Mouse (Mus musculus): ENCODE data around the gene Cep85l. TPM values are rescaled to one million over a fixed set of nuclear protein-coding genes. Genes with fewer than 3 reads are reported as not detected.

Cep85l gene
- total RNA-seq, 2 experiments from 2014 or later = 22.9 to 24.7 TPM

GRCm38 (mm10) chr10:53397846-53398539 is 18.2 kb upstream of the Cep85l start:
- no peak for DNase-seq (ENCODE audit: low spot score in 2 of 2)

GRCm38 (mm10) chr10:53394923-53395629 is 15.3 kb upstream of the Cep85l start:
- no peak for DNase-seq (ENCODE audit: low spot score in 2 of 2)

GRCm38 (mm10) chr10:53388227-53388920 is 8.6 kb upstream of the Cep85l start:
- peak; percentile 34 to 54 for DNase-seq (ENCODE audit: low spot score in 2 of 2)

GRCm38 (mm10) chr10:53385438-53385837 is 5.7 kb upstream of the Cep85l start:
- no peak for DNase-seq (ENCODE audit: low spot score in 2 of 2)

- DNase-seq (ENCODE audit: low spot score in 2 of 2) = no peak
Observed at GRCm38 (mm10) chr10:53384896-53385295, 5.1 kb upstream of the Cep85l start.

- no peak for DNase-seq (ENCODE audit: low spot score in 2 of 2)
Observed at GRCm38 (mm10) chr10:53382696-53383365, 3.1 kb upstream of the Cep85l start.

GRCm38 (mm10) chr10:53378981-53379708 is 602 bp downstream of the Cep85l start:
- DNase-seq (ENCODE audit: low spot score in 2 of 2) = peak in 1 of 2 experiments; percentile 55

- no peak for DNase-seq (ENCODE audit: low spot score in 2 of 2)
Observed at GRCm38 (mm10) chr10:53378296-53378695, 1.5 kb downstream of the Cep85l start.

- no peak for DNase-seq (ENCODE audit: low spot score in 2 of 2)
Observed at GRCm38 (mm10) chr10:53377096-53377495, 2.7 kb downstream of the Cep85l start.

GRCm38 (mm10) chr10:53373885-53374578 is 5.7 kb downstream of the Cep85l start:
- no peak for DNase-seq (ENCODE audit: low spot score in 2 of 2)

- no peak for DNase-seq (ENCODE audit: low spot score in 2 of 2)
Observed at GRCm38 (mm10) chr10:53367265-53367664, 12.5 kb downstream of the Cep85l start.

- DNase-seq (ENCODE audit: low spot score in 2 of 2) = no peak
Observed at GRCm38 (mm10) chr10:53364311-53364710, 15.4 kb downstream of the Cep85l start.

GRCm38 (mm10) chr10:53359016-53359415 is 20.7 kb downstream of the Cep85l start:
- DNase-seq (ENCODE audit: low spot score in 2 of 2) = no peak

GRCm38 (mm10) chr10:53353665-53354064 is 26.1 kb downstream of the Cep85l start:
- no peak for DNase-seq (ENCODE audit: low spot score in 2 of 2)

- DNase-seq (ENCODE audit: low spot score in 2 of 2) = no peak
Observed at GRCm38 (mm10) chr10:53349254-53349653, 30.5 kb downstream of the Cep85l start.

GRCm38 (mm10) chr10:53347787-53348755 is 31.7 kb downstream of the Cep85l start:
- peak; percentile 25 to 77 for DNase-seq (ENCODE audit: low spot score in 2 of 2)

- no peak for DNase-seq (ENCODE audit: low spot score in 2 of 2)
Observed at GRCm38 (mm10) chr10:53346916-53347315, 32.8 kb downstream of the Cep85l start.

GRCm38 (mm10) chr10:53346506-53346905 is 33.2 kb downstream of the Cep85l start:
- peak in 1 of 2 experiments; percentile 61 for DNase-seq (ENCODE audit: low spot score in 2 of 2)

- DNase-seq (ENCODE audit: low spot score in 2 of 2) = no peak
Observed at GRCm38 (mm10) chr10:53345508-53345907, 34.2 kb downstream of the Cep85l start.

Data from layer of hippocampus, adult 18-20 months (tissue).